Mouse (Mus musculus) left cerebral cortex, postnatal 14 days (tissue): Measurements from ENCODE around the gene Sh3rf1. TPM values are rescaled to one million over a fixed set of nuclear protein-coding genes. Genes with fewer than 3 reads are reported as not detected.

Source experiments
- DNase-seq, 2 experiments: peaks; one replicate each; pipeline ENCODE4 v3.0.0; 2021 to 2022; ENCODE audit warnings: low spot score in 2 of 2, mixed read lengths in 1 of 2
- intact Hi-C: fragments of 180-260 bp; cut with DNase I; formaldehyde crosslinking; loops from one replicate; pipeline ENCODE4 v1.15.1; 2025
- total RNA-seq, 2 experiments: library from RNA; stranded (reverse); gene quantifications; 2 replicates each; pipeline ENCODE4 v1.2.3; 2021

Sh3rf1 gene
- total RNA-seq, 2 experiments from 2014 or later: 39.5 to 41.7 TPM

- intact Hi-C loops: no loop called here
- DNase-seq: no peak
Observed at GRCm38 (mm10) chr8:61427916-61428681, 204.4 kb downstream of the Sh3rf1 start.

DNA sequence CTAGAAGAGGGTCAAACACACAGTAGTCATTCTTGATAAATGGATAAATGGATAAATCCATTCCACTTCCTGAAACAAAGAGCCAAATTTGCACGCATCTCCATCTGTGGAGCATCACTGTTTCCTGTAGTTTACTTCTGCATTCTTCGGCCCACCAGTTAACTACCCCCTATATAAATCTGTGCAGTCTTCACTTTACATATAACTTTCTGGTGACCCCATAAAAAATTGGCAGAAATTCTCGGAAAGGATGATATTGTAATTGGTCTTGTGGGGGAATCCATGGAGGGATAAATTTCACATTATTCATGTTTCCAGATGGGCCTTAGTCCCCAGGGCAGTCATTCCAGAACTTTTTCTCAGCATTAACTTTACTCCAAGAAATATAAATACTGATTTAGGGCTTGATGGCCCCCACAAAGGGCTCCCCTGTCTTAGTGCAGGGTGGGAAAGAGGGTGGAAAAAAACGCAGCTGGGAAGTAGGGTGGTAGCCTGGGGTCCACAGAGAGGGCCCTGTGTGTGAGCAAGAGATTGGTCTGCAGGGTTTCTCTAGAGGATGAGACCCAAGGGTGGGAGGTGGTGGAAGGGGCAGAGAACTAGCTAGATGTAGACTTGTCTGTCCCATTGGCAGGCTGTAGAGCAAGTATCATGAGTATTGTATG is 205.3 kb downstream of the Sh3rf1 start:
- intact Hi-C loops: no loop called here
- no peak for DNase-seq

- DNase-seq: no peak
- intact Hi-C loops: no loop called here
Observed at GRCm38 (mm10) chr8:61435481-61435880, 211.8 kb downstream of the Sh3rf1 start.

DNA sequence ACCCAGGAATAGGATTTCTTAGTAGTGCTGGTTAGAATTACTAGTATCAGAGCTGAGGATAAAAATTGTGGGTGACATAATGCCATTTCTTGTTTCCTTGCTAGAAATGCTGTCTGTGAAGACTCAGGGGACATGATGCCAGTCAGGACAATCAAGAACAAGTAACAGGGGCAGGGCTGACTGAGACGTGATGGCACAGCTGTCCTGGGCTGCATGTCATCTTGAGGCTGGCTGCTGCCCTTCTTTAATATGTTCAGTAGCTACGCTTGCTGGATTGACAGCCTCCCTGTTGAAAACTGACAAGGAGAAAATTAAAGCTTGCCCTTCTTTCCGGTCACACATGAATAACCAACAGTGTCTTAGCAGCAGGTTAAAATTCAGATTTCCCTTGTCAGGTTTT is 212.5 kb downstream of the Sh3rf1 start:
- no peak for DNase-seq
- intact Hi-C loops: no loop called here

DNA sequence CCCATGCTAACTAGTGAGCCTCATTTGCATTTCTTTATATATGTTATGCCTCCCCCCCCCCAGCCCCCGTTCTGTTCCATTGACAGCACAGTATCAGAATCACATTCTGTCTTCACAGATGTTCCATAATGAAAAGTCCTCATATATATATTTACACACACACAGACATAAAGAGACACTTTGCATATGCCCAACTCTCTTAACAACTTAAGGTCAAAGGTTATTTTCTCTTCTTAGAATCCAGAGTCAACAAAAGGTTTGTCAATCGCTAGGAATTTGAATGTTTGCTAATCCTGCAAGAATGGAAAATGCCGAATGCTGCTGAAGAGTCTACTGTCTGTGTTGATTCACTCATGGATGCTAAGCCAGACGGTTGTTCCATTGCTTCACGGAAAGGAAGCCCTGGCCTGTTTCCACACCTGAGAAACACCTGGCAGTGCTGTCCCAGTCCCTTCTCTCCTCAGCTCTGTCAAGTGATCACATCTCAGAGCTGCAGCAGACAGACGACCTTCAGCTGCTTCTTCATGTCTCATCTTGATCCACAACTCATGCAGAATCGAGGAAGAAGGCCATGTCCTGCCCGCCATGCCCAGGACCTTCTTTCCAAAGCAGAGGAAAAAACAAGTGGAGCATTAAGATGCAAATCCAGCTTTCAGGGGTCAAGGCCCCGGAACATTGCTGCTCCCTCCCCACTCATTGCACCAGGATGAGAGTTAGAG is 213.1 kb downstream of the Sh3rf1 start:
- intact Hi-C loops: no loop called here
- no peak for DNase-seq

GRCm38 (mm10) chr8:61437305-61437605 is 213.6 kb downstream of the Sh3rf1 start:
- no peak for DNase-seq
- intact Hi-C loops: no loop called here

DNA sequence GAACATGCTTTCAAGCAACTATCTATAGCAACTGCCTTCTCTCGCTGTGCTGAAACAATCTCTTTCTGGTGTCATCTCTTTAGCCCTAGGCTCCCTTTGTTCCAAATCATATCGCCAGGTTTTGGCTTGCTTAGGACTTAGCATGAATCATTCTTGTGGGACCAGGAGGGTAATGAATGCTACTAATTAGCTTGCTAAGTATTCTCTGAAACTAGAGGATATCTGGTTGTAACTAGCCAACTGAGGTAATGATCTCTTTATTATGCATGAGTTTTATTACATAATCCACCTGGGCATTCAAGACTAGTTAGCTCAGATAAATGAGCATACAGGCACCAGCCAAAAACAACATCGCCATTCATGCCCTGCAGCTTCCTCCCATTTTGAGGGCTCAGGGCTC is 219.3 kb downstream of the Sh3rf1 start:
- no peak for DNase-seq
- intact Hi-C loops: no loop called here

- DNase-seq: no peak
- intact Hi-C loops: no loop called here
Observed at GRCm38 (mm10) chr8:61444358-61444757, 220.7 kb downstream of the Sh3rf1 start.

Other genes with a start within 250 kb of the Sh3rf1 start
- gene Clcn3, start 240.6 kb upstream of the Sh3rf1 start, total RNA-seq: 100 to 1,000 TPM; 142 to 144 TPM
- gene Nek1, start 230.7 kb upstream of the Sh3rf1 start, total RNA-seq: 10 to 100 TPM; 25.2 to 28.5 TPM